Mouse (Mus musculus) granulocyte monocyte progenitor cell, adult 5-6 weeks (primary cell): Measurements from ENCODE around the gene Fam19a5. TPM values are rescaled to one million over a fixed set of nuclear protein-coding genes. Genes with fewer than 3 reads are reported as not detected.

Experiments used
- ATAC-seq: replicated peaks from 2 replicates; pipeline ENCODE4 v1.8.0; 2016; ENCODE audit warnings: mild to moderate bottlenecking, moderate TSS enrichment, inconsistent platforms; ENCODE audit not compliant: poor library complexity, severe bottlenecking
- total RNA-seq, 2 experiments: library from RNA; stranded (forward) in 1 of 2; stranded (reverse) in 1 of 2; fragments of 200-712, 200-1000 nt in 1 of 2; fragments of >200 nt in 1 of 2; fragmentation: Nextera tagmentation in 1 of 2; gene quantifications; 2 replicates each; pipeline ENCODE4 v1.2.3; 2014 to 2017

Gene Fam19a5
- total RNA-seq, 2 experiments from 2014 or later, result not detected

GRCm38 (mm10) chr15:87712221-87712620 is 168.1 kb downstream of the Fam19a5 start:
- ATAC-seq, result no peak

GRCm38 (mm10) chr15:87715037-87715676 is 171.1 kb downstream of the Fam19a5 start:
- no peak for ATAC-seq

GRCm38 (mm10) chr15:87717056-87717455 is 173.0 kb downstream of the Fam19a5 start:
- no peak for ATAC-seq

GRCm38 (mm10) chr15:87723455-87723986 is 179.4 kb downstream of the Fam19a5 start:
- ATAC-seq, result no peak

- ATAC-seq, result no peak
Observed at GRCm38 (mm10) chr15:87726657-87727236, 182.6 kb downstream of the Fam19a5 start.

- no peak for ATAC-seq
Observed at GRCm38 (mm10) chr15:87736345-87736744, 192.2 kb downstream of the Fam19a5 start.

- no peak for ATAC-seq
Observed at GRCm38 (mm10) chr15:87755482-87755881, 211.4 kb downstream of the Fam19a5 start.

- ATAC-seq, result no peak
Observed at GRCm38 (mm10) chr15:87765876-87766275, 221.8 kb downstream of the Fam19a5 start.

- no peak for ATAC-seq
Observed at GRCm38 (mm10) chr15:87773955-87774354, 229.9 kb downstream of the Fam19a5 start.

- no peak for ATAC-seq
Observed at GRCm38 (mm10) chr15:87783331-87783730, 239.2 kb downstream of the Fam19a5 start.

GRCm38 (mm10) chr15:87789671-87790070 is 245.6 kb downstream of the Fam19a5 start:
- ATAC-seq, result no peak

GRCm38 (mm10) chr15:87793661-87794060 is 249.6 kb downstream of the Fam19a5 start:
- no peak for ATAC-seq

GRCm38 (mm10) chr15:87796571-87796970 is 252.5 kb downstream of the Fam19a5 start:
- no peak for ATAC-seq
